Mouse (Mus musculus): ENCODE data around the gene Slc27a1. TPM values are rescaled to one million over a fixed set of nuclear protein-coding genes. Genes with fewer than 3 reads are reported as not detected.

Gene Slc27a1
- polyA plus RNA-seq, 1 experiment = 227 TPM

- no peak for DNase-seq (ENCODE audit: low read depth)
Measured at GRCm38 (mm10) chr8:71558071-71558957, 10.4 kb upstream of the Slc27a1 start, which contains the start of gene Tmem221. Gene Tmem221 (minus strand): TSS chr8:71558871.

GRCm38 (mm10) chr8:71558958-71559690 is 9.6 kb upstream of the Slc27a1 start:
- no peak for DNase-seq (ENCODE audit: low read depth)

GRCm38 (mm10) chr8:71560071-71560470 is 8.6 kb upstream of the Slc27a1 start:
- no peak for DNase-seq (ENCODE audit: low read depth)

GRCm38 (mm10) chr8:71560765-71561164 is 7.9 kb upstream of the Slc27a1 start:
- DNase-seq (ENCODE audit: low read depth) = no peak

- DNase-seq (ENCODE audit: low read depth) = no peak
Measured at GRCm38 (mm10) chr8:71561401-71561800, 7.3 kb upstream of the Slc27a1 start.

- no peak for DNase-seq (ENCODE audit: low read depth)
Measured at GRCm38 (mm10) chr8:71562751-71563150, 5.9 kb upstream of the Slc27a1 start.

- DNase-seq (ENCODE audit: low read depth) = no peak
Measured at GRCm38 (mm10) chr8:71563992-71564391, 4.7 kb upstream of the Slc27a1 start.

- DNase-seq (ENCODE audit: low read depth) = no peak
Measured at GRCm38 (mm10) chr8:71566501-71566900, 2.2 kb upstream of the Slc27a1 start, which contains the start of gene Nxnl1. Gene Nxnl1 (minus strand): TSS chr8:71566601.

- no peak for DNase-seq (ENCODE audit: low read depth)
Measured at GRCm38 (mm10) chr8:71567587-71567986, 1.1 kb upstream of the Slc27a1 start.

GRCm38 (mm10) chr8:71568941-71569340 is 259 bp downstream of the Slc27a1 start:
- no peak for DNase-seq (ENCODE audit: low read depth)

GRCm38 (mm10) chr8:71569366-71570290 is 946 bp downstream of the Slc27a1 start:
- DNase-seq (ENCODE audit: low read depth) = peak; percentile 92

GRCm38 (mm10) chr8:71570291-71570954 is 1.7 kb downstream of the Slc27a1 start:
- peak; percentile 82 for DNase-seq (ENCODE audit: low read depth)

- DNase-seq (ENCODE audit: low read depth) = no peak
Measured at GRCm38 (mm10) chr8:71572077-71572476, 3.4 kb downstream of the Slc27a1 start.

- DNase-seq (ENCODE audit: low read depth) = peak; percentile 75
Measured at GRCm38 (mm10) chr8:71572847-71573633, 4.4 kb downstream of the Slc27a1 start.

- DNase-seq (ENCODE audit: low read depth) = no peak
Measured at GRCm38 (mm10) chr8:71574426-71574825, 5.7 kb downstream of the Slc27a1 start.

GRCm38 (mm10) chr8:71575020-71575419 is 6.3 kb downstream of the Slc27a1 start:
- no peak for DNase-seq (ENCODE audit: low read depth)

- DNase-seq (ENCODE audit: low read depth) = no peak
Measured at GRCm38 (mm10) chr8:71577856-71578387, 9.2 kb downstream of the Slc27a1 start.

GRCm38 (mm10) chr8:71579009-71579408 is 10.3 kb downstream of the Slc27a1 start:
- no peak for DNase-seq (ENCODE audit: low read depth)

GRCm38 (mm10) chr8:71579476-71579875 is 10.8 kb downstream of the Slc27a1 start:
- DNase-seq (ENCODE audit: low read depth) = no peak

GRCm38 (mm10) chr8:71580201-71580600 is 11.5 kb downstream of the Slc27a1 start:
- DNase-seq (ENCODE audit: low read depth) = no peak
